ENCODE assay signal across 13 mouse cellular contexts in genomic region chr12:8387281-8387680, GRCm38 (mm10).
DNase-seq lines count a peak whose midpoint lies in the region; ATAC-seq and TF ChIP-seq lines count a peak whose summit lies in the region.
"Had no signal": no experiment of that assay in that cellular context is flagged by ENCODE, and none has a peak within 500 bp of the region (broad histone marks: within the 10 kb centered on the region; RNA-seq: fewer than 3 reads in every experiment).

No protein-coding gene starts in this region.

- TF ChIP-seq EP300 in liver, postnatal 0 days (IDR thresholded peaks at IDR 0.05; ENCODE audit: low read depth): no peak

- TF ChIP-seq CTCF in liver, postnatal 0 days (IDR thresholded peaks at IDR 0.05; ENCODE audit: low read depth): no peak

- H3K9ac ChIP-seq in heart, embryonic 11.5 days (ENCODE audit: low read depth, low read length): no peak overlapping the region
- H3K9ac ChIP-seq in liver, postnatal 0 days (replicated peaks): no peak overlapping the region
- no peak overlapping the region for H3K9ac ChIP-seq in liver, embryonic 11.5 days (ENCODE audit: low read depth, low read length)
- no peak overlapping the region for H3K9ac ChIP-seq in embryonic facial prominence, embryonic 13.5 days
- H3K9ac ChIP-seq: hindbrain, embryonic 12.5 days; liver, embryonic 13.5 days; neural tube, embryonic 12.5 days had no signal

- no peak overlapping the region for H3K4me2 ChIP-seq in heart, embryonic 11.5 days
- H3K4me2 ChIP-seq in liver, postnatal 0 days (ENCODE audit: low read depth, low read length): no peak overlapping the region
- no peak overlapping the region for H3K4me2 ChIP-seq in liver, embryonic 11.5 days
- H3K4me2 ChIP-seq in embryonic facial prominence, embryonic 13.5 days: no peak overlapping the region
- peak overlapping the region; percentile 63 for H3K4me2 ChIP-seq in myocyte (ENCODE audit: low read depth)
- H3K4me2 ChIP-seq: hindbrain, embryonic 12.5 days; liver, embryonic 13.5 days; neural tube, embryonic 12.5 days had no signal

- DNase-seq in heart, postnatal 25 days (ENCODE audit: low spot score): no peak
- DNase-seq in liver, postnatal 0 days: no peak
- no peak for DNase-seq in liver, embryonic 11.5 days (ENCODE audit: low spot score)
- no peak for DNase-seq in adrenal gland, adult 18-20 months (ENCODE audit: low spot score in 2 of 2)
- DNase-seq in cerebellum, adult 9-11 months: no peak
- DNase-seq: liver, embryonic 13.5 days had no signal

- H3K79me2 ChIP-seq in myocyte (ENCODE audit: control insufficient read depth, insufficient read depth): no peaks in the 10 kb centered on the region

- H3K27me3 ChIP-seq in heart, embryonic 11.5 days (ENCODE audit: control insufficient read depth, insufficient read depth, low read length): no peaks in the 10 kb centered on the region
- H3K27me3 ChIP-seq in liver, postnatal 0 days (ENCODE audit: insufficient read depth, low read length): no peaks in the 10 kb centered on the region
- no peaks in the 10 kb centered on the region for H3K27me3 ChIP-seq in liver, embryonic 11.5 days (replicated peaks; ENCODE audit: control insufficient read depth, insufficient read depth, low read length)
- H3K27me3 ChIP-seq in embryonic facial prominence, embryonic 13.5 days: no peaks in the 10 kb centered on the region
- H3K27me3 ChIP-seq in myocyte (ENCODE audit: control insufficient read depth, insufficient read depth, insufficient read length): no peaks in the 10 kb centered on the region
- H3K27me3 ChIP-seq: hindbrain, embryonic 12.5 days; liver, embryonic 13.5 days; neural tube, embryonic 12.5 days had no signal

- 86% methylated on average over 1 of the region's 1 CpGs for WGBS in heart, embryonic 11.5 days (ENCODE audit: insufficient replicate concordance)
- 74% methylated on average over 1 of the region's 1 CpGs for WGBS in liver, postnatal 0 days (ENCODE audit: insufficient replicate concordance)
- WGBS in liver, embryonic 11.5 days: 68% methylated on average over 1 of the region's 1 CpGs
- 70% methylated on average over 1 of the region's 1 CpGs for WGBS in embryonic facial prominence, embryonic 13.5 days

- intact Hi-C loops in heart, postnatal 25 days (cut with DNase I): loop anchor here (5.0 kb wide), 1 partner anchor 60 kb away; no protein-coding TSS in a partner anchor

- no peaks in the 10 kb centered on the region for H3K9me3 ChIP-seq in heart, embryonic 11.5 days (replicated peaks; ENCODE audit: control insufficient read depth, low read length)
- H3K9me3 ChIP-seq in liver, postnatal 0 days (ENCODE audit: low read length): no peaks in the 10 kb centered on the region
- no peaks in the 10 kb centered on the region for H3K9me3 ChIP-seq in liver, embryonic 11.5 days (ENCODE audit: control insufficient read depth, low read length)
- H3K9me3 ChIP-seq in embryonic facial prominence, embryonic 13.5 days: no peaks in the 10 kb centered on the region
- H3K9me3 ChIP-seq: liver, embryonic 13.5 days; neural tube, embryonic 12.5 days had no signal

- no peak overlapping the region for H3K4me3 ChIP-seq in heart, embryonic 11.5 days (ENCODE audit: low read depth, low read length)
- H3K4me3 ChIP-seq in liver, postnatal 0 days (ENCODE audit: low read depth, low read length): no peak overlapping the region
- H3K4me3 ChIP-seq in liver, embryonic 11.5 days (ENCODE audit: low read depth, low read length): no peak overlapping the region
- H3K4me3 ChIP-seq in embryonic facial prominence, embryonic 13.5 days: no peak overlapping the region
- H3K4me3 ChIP-seq in myocyte: no peak overlapping the region
- H3K4me3 ChIP-seq: erythroblast, embryonic 14.5 days; hindbrain, embryonic 12.5 days; left cerebral cortex, adult 2 months; liver, embryonic 13.5 days; neural tube, embryonic 12.5 days had no signal

- H3K4me1 ChIP-seq in heart, embryonic 11.5 days (ENCODE audit: control insufficient read depth, insufficient read depth, low read length): peaks cover 13% of the 10 kb centered on the region; the same call in 1 of the 2 replicates
- no peaks in the 10 kb centered on the region; the same call in 1 of the 2 replicates for H3K4me1 ChIP-seq in liver, postnatal 0 days (ENCODE audit: insufficient read depth)
- no peaks in the 10 kb centered on the region; the same call in 1 of the 2 replicates for H3K4me1 ChIP-seq in liver, embryonic 11.5 days (replicated peaks; ENCODE audit: control insufficient read depth, insufficient read depth, low read length)
- peaks cover 14% of the 10 kb centered on the region; the same call in 1 of the 2 replicates for H3K4me1 ChIP-seq in embryonic facial prominence, embryonic 13.5 days

- ATAC-seq in heart, embryonic 11.5 days (replicated peaks; ENCODE audit: insufficient number of reproducible peaks, low FRiP score, low TSS enrichment): no peak
- ATAC-seq in liver, postnatal 0 days: no peak
- ATAC-seq in liver, embryonic 11.5 days (replicated peaks; ENCODE audit: low FRiP score): no peak
- ATAC-seq in embryonic facial prominence, embryonic 13.5 days (ENCODE audit: insufficient number of reproducible peaks, insufficient read depth, low FRiP score, low TSS enrichment, low read depth): no peak

- H3K27ac ChIP-seq in heart, embryonic 11.5 days (ENCODE audit: low read depth, low read length): peak overlapping the region; percentile 83
- peak overlapping the region; percentile 39; the same call in 1 of the 2 replicates for H3K27ac ChIP-seq in liver, postnatal 0 days (ENCODE audit: low read depth)
- H3K27ac ChIP-seq in liver, embryonic 11.5 days (ENCODE audit: low read depth, low read length): no peak overlapping the region
- peak overlapping the region; percentile 39 for H3K27ac ChIP-seq in embryonic facial prominence, embryonic 13.5 days
- H3K27ac ChIP-seq: hindbrain, embryonic 12.5 days; left cerebral cortex, adult 2 months; liver, embryonic 13.5 days; neural tube, embryonic 12.5 days had no signal

- no peaks in the 10 kb centered on the region for H3K36me3 ChIP-seq in heart, embryonic 11.5 days (ENCODE audit: control insufficient read depth, insufficient read depth, low read length)
- no peaks in the 10 kb centered on the region for H3K36me3 ChIP-seq in liver, postnatal 0 days (replicated peaks; ENCODE audit: insufficient read depth, low read length)
- no peaks in the 10 kb centered on the region for H3K36me3 ChIP-seq in liver, embryonic 11.5 days (ENCODE audit: control insufficient read depth, insufficient read depth, low read length)
- H3K36me3 ChIP-seq in embryonic facial prominence, embryonic 13.5 days: no peaks in the 10 kb centered on the region
- H3K36me3 ChIP-seq in myocyte (ENCODE audit: control insufficient read depth, insufficient read depth): no peaks in the 10 kb centered on the region
- H3K36me3 ChIP-seq: hindbrain, embryonic 12.5 days; liver, embryonic 13.5 days; neural tube, embryonic 12.5 days had no signal

- no peak for TF ChIP-seq POLR2A in myocyte (IDR thresholded peaks at IDR 0.05; ENCODE audit: insufficient read length, low read depth)

- H3ac ChIP-seq in myocyte (ENCODE audit: control insufficient read depth, insufficient read length): no peak overlapping the region

TF ChIP-seq in myocyte, 11 proteins besides CTCF, POLR2A, EP300 and RAD21:
- TF ChIP-seq MYOG (IDR thresholded peaks at IDR 0.05; ENCODE audit: control insufficient read depth in 1 of 3, insufficient read depth in 1 of 3, insufficient read length in 2 of 3, low read depth in 2 of 3) (no peak), MAX (IDR thresholded peaks at IDR 0.05; ENCODE audit: low read depth) (no peak), TCF3 (IDR thresholded peaks at IDR 0.05; ENCODE audit: insufficient read length, low read depth) (no peak), POLR2AphosphoS2 (IDR thresholded peaks at IDR 0.05; ENCODE audit: insufficient read length, low read depth) (no peak), TCF12 (IDR thresholded peaks at IDR 0.05; ENCODE audit: insufficient read depth, poor library complexity, severe bottlenecking) (no peak)
